Mouse (Mus musculus) heart, postnatal 4 days (tissue): ENCODE data around the gene Olfr498. TPM values are rescaled to one million over a fixed set of nuclear protein-coding genes. Genes with fewer than 3 reads are reported as not detected.

Experiments
- DNase-seq: peaks from one replicate; pipeline ENCODE4 v3.0.0; 2021
- total RNA-seq, 2 experiments: library from RNA; stranded (reverse); gene quantifications; 2 replicates each; pipeline ENCODE4 v1.2.3; 2021

Olfr498 gene
- total RNA-seq: not detected

DNA sequence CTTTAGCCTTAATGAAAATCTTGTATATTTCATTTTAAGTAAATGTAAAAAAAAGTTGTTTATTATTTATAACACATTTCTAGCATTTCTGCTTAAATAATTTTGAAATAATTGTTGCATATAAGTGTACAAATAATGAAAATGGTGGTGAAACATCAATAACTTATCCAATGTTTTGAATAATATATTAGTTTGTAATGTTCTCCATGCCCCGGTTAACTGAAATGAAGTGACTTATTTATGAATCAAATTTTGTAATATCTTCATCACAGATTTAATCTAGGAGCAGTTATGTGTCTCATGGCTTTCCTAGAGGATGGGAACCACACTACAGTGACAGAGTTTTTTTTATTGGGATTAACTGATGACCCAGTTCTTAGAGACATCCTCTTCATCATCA, at the start of gene Olfr498:
TSS of gene Olfr498 (plus strand) at position 301 of the 400 bp plus-strand sequence.
- DNase-seq: no peak

DNA sequence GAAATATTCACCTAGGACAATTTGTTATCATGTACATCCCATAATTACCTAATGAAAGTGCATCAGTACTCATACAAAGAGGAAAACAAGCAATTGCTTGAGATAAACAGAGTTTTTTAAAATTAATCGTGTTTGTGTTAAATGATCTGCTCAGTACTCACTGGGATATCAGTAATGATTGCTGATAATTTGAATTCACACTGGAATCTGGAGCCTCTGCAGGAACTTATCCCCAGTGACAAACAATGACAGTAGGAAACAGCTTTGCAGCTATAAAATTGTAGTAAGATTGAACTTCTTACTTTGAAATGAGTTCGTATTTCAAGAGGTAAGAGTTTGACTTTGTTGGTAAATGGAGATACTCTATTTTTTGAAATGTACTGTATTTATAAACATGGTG, 45.0 kb upstream of the Olfr498 start, which contains the start of gene Olfr497:
TSS of gene Olfr497 (plus strand) at position 301 of the 400 bp plus-strand sequence.
- DNase-seq: no peak

Other genes starting within 250 kb of the Olfr498 start
- gene Olfr488, start 207.0 kb upstream of the Olfr498 start, total RNA-seq: not detected
- gene Olfr490, start 176.4 kb upstream of the Olfr498 start, total RNA-seq: not detected
- gene Olfr491, start 151.9 kb upstream of the Olfr498 start, total RNA-seq: not detected
- not detected for gene Olfr492, start 141.7 kb upstream of the Olfr498 start, total RNA-seq
- not detected for gene Olfr493, start 118.3 kb upstream of the Olfr498 start, total RNA-seq
- gene Olfr494, start 100.0 kb upstream of the Olfr498 start, total RNA-seq: not detected
- gene Olfr495, start 72.2 kb upstream of the Olfr498 start, total RNA-seq: not detected
- not detected for gene Olfr497, start 44.9 kb upstream of the Olfr498 start, total RNA-seq
- not detected for gene Olfr502, start 59.7 kb downstream of the Olfr498 start, total RNA-seq
- not detected for gene Olfr503, start 79.2 kb downstream of the Olfr498 start, total RNA-seq
- not detected for gene Olfr504, start 100.5 kb downstream of the Olfr498 start, total RNA-seq
- gene Olfr506, start 145.5 kb downstream of the Olfr498 start, total RNA-seq: not detected
- not detected for gene Olfr507, start 156.5 kb downstream of the Olfr498 start, total RNA-seq
- gene Olfr508, start 164.7 kb downstream of the Olfr498 start, total RNA-seq: not detected
- gene Olfr509, start 186.6 kb downstream of the Olfr498 start, total RNA-seq: under 1 TPM in 1 of 2 experiments, not detected in 1; 0.07 TPM
- gene Olfr510, start 201.1 kb downstream of the Olfr498 start, total RNA-seq: not detected
- not detected for gene Olfr512, start 248.0 kb downstream of the Olfr498 start, total RNA-seq